Mouse (Mus musculus) G1E (cell line): ENCODE results near the gene Pvalb. TPM values are rescaled to one million over a fixed set of nuclear protein-coding genes. Genes with fewer than 3 reads are reported as not detected.
A peak's percentile ranks its signal among the peaks of the same experiment; 100 is the strongest.

Experiments used
- ATAC-seq: 2 replicates; pipeline ENCODE4 v1.8.0; 2016; ENCODE audit warnings: mild to moderate bottlenecking; ENCODE audit not compliant: insufficient number of reproducible peaks, poor library complexity, low FRiP score, severe bottlenecking; ENCODE audit errors: extremely low read depth
- DNase-seq: peaks from one replicate; pipeline ENCODE4 v3.0.0; 2012; ENCODE audit warnings: low spot score
- H3K27me3 ChIP-seq: 2 replicates; pipeline ENCODE4 v1.6.1; 2012; ENCODE audit warnings: mild to moderate bottlenecking, low read length, inconsistent platforms; ENCODE audit not compliant: insufficient read depth
- H3K36me3 ChIP-seq: replicated peaks from 2 replicates; pipeline ENCODE3; 2012; ENCODE audit warnings: mild to moderate bottlenecking, inconsistent platforms
- H3K4me1 ChIP-seq: 2 replicates; pipeline ENCODE4 v1.6.1; 2012; ENCODE audit warnings: low read depth, low read length, inconsistent platforms, mixed read lengths; ENCODE audit not compliant: insufficient read depth
- H3K4me3 ChIP-seq: 2 replicates; pipeline ENCODE4 v1.5.1; 2012; ENCODE audit warnings: low read depth, mild to moderate bottlenecking, inconsistent platforms, low read length, moderate library complexity, mixed read lengths
- H3K9me3 ChIP-seq: replicated peaks from 2 replicates; pipeline ENCODE4 v1.6.1; 2012; ENCODE audit warnings: inconsistent platforms
- CTCF ChIP-seq: IDR thresholded peaks from 2 replicates; pipeline ENCODE4 v1.5.1; 2012; ENCODE audit warnings: low read depth, low read length, inconsistent platforms, mixed read lengths
- GATA1 ChIP-seq: IDR thresholded peaks from 2 replicates; pipeline ENCODE4 v1.6.1; 2012; ENCODE audit warnings: borderline replicate concordance, low read length, inconsistent platforms, mixed read lengths
- GATA2 ChIP-seq: IDR thresholded peaks from 2 replicates; pipeline ENCODE4 v1.6.1; 2012; ENCODE audit warnings: low read depth, low read length, inconsistent platforms, borderline replicate concordance
- POLR2AphosphoS5 ChIP-seq: IDR thresholded peaks from 2 replicates; pipeline ENCODE4 v1.6.1; 2012; ENCODE audit warnings: low read depth, low read length, inconsistent platforms; ENCODE audit not compliant: insufficient replicate concordance
- TAL1 ChIP-seq: conservative IDR thresholded peaks from 2 replicates; pipeline ENCODE4 v1.6.1; 2012; ENCODE audit warnings: low read depth, low read length, inconsistent platforms, mixed read lengths
- polyA plus RNA-seq: library from polyadenylated mRNA; stranded (reverse); fragments of >175 nt; gene quantifications from 2 replicates; pipeline ENCODE4 v1.2.3, GENCODE M21; 2012
- total RNA-seq, 2 experiments: library from RNA; stranded (forward) in 1 of 2; stranded (reverse) in 1 of 2; fragments of 200-1000 nt in 1 of 2; fragments of >200 nt in 1 of 2; fragmentation: Nextera tagmentation in 1 of 2; gene quantifications; 2 replicates each; pipeline ENCODE4 v1.2.3; 2014 to 2017

Pvalb gene
- total and polyA plus RNA-seq, 3 experiments: not detected

DNA sequence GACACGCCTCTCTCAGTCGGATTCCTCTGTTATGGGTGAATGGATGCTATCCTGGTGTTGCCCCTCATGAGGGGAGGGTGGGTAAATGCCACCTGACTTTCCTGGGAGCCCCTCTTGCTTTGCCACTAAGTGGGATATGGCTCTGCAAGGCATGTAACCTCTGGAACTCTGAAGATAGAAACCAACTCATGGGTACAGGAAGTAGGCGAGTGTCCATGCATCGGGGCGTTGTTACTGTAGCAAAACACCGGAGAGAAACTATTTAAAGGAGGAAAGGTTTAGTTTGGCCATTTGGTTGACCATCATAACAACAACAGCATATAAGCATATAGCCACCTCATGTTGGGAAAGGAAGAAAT lies 31.3 kb downstream of the Pvalb start:
- no peak for DNase-seq
- H3K9me3 ChIP-seq: no peaks in the 10 kb centered on the region
- peak overlapping the region; percentile 90 for H3K4me3 ChIP-seq
- H3K27me3 ChIP-seq: peaks cover 13% of the 10 kb centered on the region
- no peak for ATAC-seq
- H3K4me1 ChIP-seq: peaks cover 45% of the 10 kb centered on the region
- no peak for TF ChIP-seq POLR2AphosphoS5
- TF ChIP-seq TAL1: no peak
- TF ChIP-seq GATA2: no peak
- TF ChIP-seq CTCF: no peak
- no peak for TF ChIP-seq GATA1
- H3K36me3 ChIP-seq: peaks cover 26% of the 10 kb centered on the region

DNA sequence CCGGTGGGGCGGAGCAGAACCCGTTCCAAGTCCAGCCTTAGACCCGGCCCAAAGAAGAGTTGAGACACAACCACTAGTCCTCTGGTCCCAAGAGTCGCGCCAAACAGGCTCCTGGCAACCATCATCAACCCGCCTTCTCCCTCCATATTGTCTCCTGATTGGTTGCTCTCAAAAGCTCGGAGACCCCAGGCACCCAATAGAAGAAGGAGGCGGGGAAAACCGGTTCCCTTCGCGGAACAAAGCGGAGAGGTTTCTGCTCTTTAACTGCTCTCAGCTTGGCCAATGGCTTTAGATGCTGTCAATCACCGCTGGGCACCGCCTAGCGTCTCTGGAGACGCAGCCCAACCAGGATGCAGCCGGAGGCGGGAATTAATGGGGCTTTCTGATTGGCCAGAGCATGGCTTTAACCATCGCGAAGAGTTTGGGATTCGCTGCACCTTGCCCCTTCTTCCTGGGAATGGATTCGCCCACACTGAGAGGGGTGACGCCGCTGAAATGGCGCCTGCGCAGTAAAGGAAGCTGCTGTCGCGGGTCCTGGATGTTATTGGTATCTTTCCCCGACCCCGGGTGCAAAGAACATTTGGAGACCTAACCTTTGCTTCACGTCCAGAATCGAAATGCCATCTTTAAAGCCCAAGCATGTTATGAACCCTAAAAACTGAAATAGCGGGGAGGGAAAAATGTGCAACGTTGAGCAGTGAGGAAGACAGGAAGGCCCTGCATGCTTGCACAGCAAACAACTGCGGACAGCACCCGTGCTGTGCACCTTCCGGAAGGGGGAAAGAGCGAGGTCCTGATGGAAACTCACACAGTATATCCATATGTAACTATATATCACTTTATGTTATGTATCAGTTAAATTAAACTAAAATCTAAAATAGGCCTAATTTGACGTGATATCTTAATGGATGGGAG lies 32.0 kb downstream of the Pvalb start, which contains the start of gene Ift27:
Ift27 (minus strand) TSS at position 136 of the 915 bp plus-strand sequence.
- Histone ChIP-seq H3K36me3 (peaks cover 32% of the 10 kb centered on the region), H3K4me1 (peaks cover 45% of the 10 kb centered on the region), H3K4me3 (peak within 1 kb of the TSS; percentile 90), H3K27me3 (peaks cover 6% of the 10 kb centered on the region), H3K9me3 (no peaks in the 10 kb centered on the region)
- TF ChIP-seq TAL1: no peak
- no peak for TF ChIP-seq CTCF
- TF ChIP-seq POLR2AphosphoS5: no peak
- TF ChIP-seq GATA2: no peak
- no peak for TF ChIP-seq GATA1
- DNase-seq (peak; percentile 98), ATAC-seq (peak; percentile 93)

DNA sequence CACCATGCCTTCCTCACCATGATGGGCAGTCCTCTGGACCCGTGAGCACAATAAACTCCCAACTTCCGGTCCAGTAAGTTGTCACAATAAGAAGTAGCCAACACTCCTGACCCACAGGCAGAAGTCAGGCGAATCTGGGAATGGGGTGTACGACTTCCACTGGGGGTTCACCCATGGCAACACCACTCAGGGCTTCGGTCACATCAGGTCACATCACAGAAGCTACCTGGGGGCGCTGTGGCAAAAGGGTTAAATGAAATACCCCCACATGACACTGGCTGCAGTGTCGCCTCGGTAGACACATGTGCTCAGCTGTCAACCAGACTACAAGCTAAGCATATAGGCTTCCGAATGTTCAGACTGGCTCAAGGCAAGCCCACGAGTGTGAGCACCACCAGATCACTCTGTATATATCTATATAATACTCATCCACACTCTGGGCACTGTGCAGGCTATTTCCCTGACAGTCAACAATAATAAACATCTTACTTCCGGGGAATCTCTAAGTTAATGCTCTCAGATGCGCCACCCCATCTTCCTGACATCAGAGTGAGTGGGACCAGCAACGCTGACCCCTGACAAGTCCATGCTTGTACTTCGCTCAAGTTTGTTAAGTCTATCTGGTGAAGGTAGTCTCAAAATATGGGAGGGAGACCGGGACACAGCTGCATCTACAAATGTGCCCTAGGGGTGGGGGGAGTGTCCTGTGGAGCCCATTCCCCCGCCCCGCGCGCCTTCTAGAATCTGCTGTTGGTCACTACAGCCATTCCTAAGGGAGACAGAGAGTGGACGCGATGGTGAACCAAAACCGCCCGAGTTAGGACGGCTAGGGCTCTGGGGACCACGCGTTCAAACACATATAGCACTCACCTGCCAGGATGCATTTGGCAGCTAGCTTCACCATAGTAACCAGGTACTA lies 33.0 kb downstream of the Pvalb start:
- TF ChIP-seq POLR2AphosphoS5 (no peak), GATA2 (no peak), GATA1 (no peak), TAL1 (no peak), CTCF (no peak)
- Histone ChIP-seq H3K4me3 (peak overlapping the region; percentile 90), H3K9me3 (no peaks in the 10 kb centered on the region), H3K4me1 (peaks cover 43% of the 10 kb centered on the region), H3K27me3 (peaks cover 6% of the 10 kb centered on the region; the same call in 1 of the 2 replicates), H3K36me3 (peaks cover 43% of the 10 kb centered on the region)
- ATAC-seq (no peak), DNase-seq (no peak)

DNA sequence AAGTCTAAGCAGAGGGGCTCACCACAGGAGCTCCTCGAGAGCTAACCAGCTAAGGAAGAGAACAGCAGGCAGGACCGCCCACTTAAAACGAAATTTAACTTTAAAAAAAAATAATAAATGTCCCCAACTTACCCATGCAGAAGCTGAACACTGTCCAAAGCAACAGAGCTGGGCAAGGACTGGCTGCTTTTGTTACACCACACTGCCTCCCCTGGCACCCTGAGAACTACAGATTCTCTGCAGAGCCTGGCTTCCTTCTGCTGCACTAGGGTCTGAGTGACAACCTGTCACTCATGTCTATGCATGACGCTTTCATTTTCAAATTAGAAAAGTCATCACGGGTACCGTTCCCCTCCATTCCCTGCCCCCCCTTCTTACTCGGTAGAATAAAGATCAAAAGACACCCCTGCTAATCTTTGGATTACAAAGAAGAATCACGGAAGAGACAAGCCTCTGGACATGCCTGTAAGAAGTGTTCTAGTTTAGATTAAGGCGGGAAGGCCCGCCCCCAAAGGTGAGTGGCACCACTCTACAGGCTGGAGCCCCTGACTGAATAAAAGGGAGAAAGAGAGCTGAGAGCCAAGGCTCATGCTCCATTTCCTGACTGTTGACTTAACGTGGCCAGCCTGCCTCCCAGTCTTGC lies 33.8 kb downstream of the Pvalb start:
- TF ChIP-seq GATA1 (no peak), POLR2AphosphoS5 (no peak), GATA2 (no peak), TAL1 (no peak), CTCF (no peak)
- no peaks in the 10 kb centered on the region for H3K9me3 ChIP-seq
- peaks cover 51% of the 10 kb centered on the region for H3K36me3 ChIP-seq
- peak overlapping the region; percentile 90; the same call in 1 of the 2 replicates for H3K4me3 ChIP-seq
- no peak for DNase-seq
- peaks cover 41% of the 10 kb centered on the region for H3K4me1 ChIP-seq
- H3K27me3 ChIP-seq: peaks cover 3% of the 10 kb centered on the region; the same call in 1 of the 2 replicates
- ATAC-seq: no peak

DNA sequence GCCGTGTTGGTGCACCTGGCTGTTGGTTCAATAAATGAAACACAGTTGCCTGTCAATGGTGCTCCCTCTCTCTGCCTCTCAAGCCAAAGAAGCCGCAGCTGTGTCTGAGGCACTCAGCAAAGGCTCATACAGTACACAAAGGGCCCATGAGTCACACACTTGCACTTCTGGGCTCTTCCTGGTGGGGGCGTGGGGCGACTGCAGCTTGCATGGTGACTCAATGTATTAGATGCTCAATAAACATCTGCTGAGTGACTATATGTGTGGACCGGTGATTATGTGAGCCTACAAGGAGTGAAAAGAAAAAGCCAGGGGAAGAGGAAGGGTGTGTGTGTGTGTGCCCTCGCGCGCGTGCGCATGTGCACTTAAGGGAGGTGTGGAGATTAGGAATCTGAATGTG lies 34.5 kb downstream of the Pvalb start:
- Histone ChIP-seq H3K27me3 (no peaks in the 10 kb centered on the region), H3K9me3 (no peaks in the 10 kb centered on the region), H3K4me3 (no peak overlapping the region), H3K4me1 (peaks cover 36% of the 10 kb centered on the region), H3K36me3 (peaks cover 58% of the 10 kb centered on the region)
- ATAC-seq (no peak), DNase-seq (no peak)
- TF ChIP-seq POLR2AphosphoS5 (no peak), GATA1 (no peak), TAL1 (no peak), GATA2 (no peak), CTCF (no peak)
